28 mouse cellular contexts compared by ENCODE assay signal in genomic region chr9:87376731-87377310, GRCm38 (mm10).
DNase-seq lines count a peak whose midpoint lies in the region; ATAC-seq lines count a peak whose summit lies in the region.
"Had no signal": no experiment of that assay in that cellular context is flagged by ENCODE, and none has a peak within 500 bp of the region (broad histone marks: within the 10 kb centered on the region; RNA-seq: fewer than 3 reads in every experiment).

No protein-coding gene starts in this region.

- peak; percentile 58 for DNase-seq in heart, adult 11 months
- no peak for DNase-seq in heart, postnatal 10 days
- DNase-seq in heart, embryonic 10.5 days (ENCODE audit: low spot score) = no peak
- peak; percentile 39 for DNase-seq in limb, embryonic 10.5 days (ENCODE audit: low spot score)
- no peak for DNase-seq in embryo, embryonic 10 days (ENCODE audit: low spot score)
- DNase-seq in embryo, embryonic 10.5 days (ENCODE audit: low spot score) = no peak
- DNase-seq: adrenal gland, postnatal 10 days; adrenal gland, postnatal 36 days; cerebellum, adult 18-20 months; cerebellum, adult 9-10 months; cerebellum, postnatal 14 days; embryo, embryonic 11 days; gastrocnemius, adult 2 months; gastrocnemius, postnatal 14 days; heart, adult 2 months; heart, postnatal 36 days had no signal

- intact Hi-C loops in heart, postnatal 10 days (cut with DNase I) = no loop called here

- H3K4me1 ChIP-seq in heart, embryonic 14.5 days (ENCODE audit: control insufficient read depth in 2 of 2, insufficient read depth in 2 of 2, low read length in 2 of 2) = peaks cover 4 to 6% of the 10 kb centered on the region in 2 experiments; a peak in 3 of 4 replicates
- peaks cover 10% of the 10 kb centered on the region for H3K4me1 ChIP-seq in heart, embryonic 10.5 days
- peaks cover 57% of the 10 kb centered on the region for H3K4me1 ChIP-seq in limb, embryonic 10.5 days
- peaks cover 30% of the 10 kb centered on the region for H3K4me1 ChIP-seq in limb, embryonic 13.5 days
- H3K4me1 ChIP-seq: forebrain, embryonic 13.5 days had no signal

- H3K36me3 ChIP-seq in heart, embryonic 14.5 days (ENCODE audit: control insufficient read depth, insufficient read depth, low read length) = no peaks in the 10 kb centered on the region
- H3K36me3 ChIP-seq in heart, embryonic 10.5 days = no peaks in the 10 kb centered on the region
- no peaks in the 10 kb centered on the region for H3K36me3 ChIP-seq in limb, embryonic 10.5 days
- no peaks in the 10 kb centered on the region for H3K36me3 ChIP-seq in limb, embryonic 13.5 days
- H3K36me3 ChIP-seq: embryonic facial prominence, embryonic 10.5 days; embryonic facial prominence, embryonic 13.5 days had no signal

- ATAC-seq in heart, embryonic 14.5 days (ENCODE audit: insufficient number of reproducible peaks, insufficient read depth, low FRiP score, low read depth) = no peak
- ATAC-seq in limb, embryonic 13.5 days (ENCODE audit: low FRiP score, low read depth) = 0 out of 2 replicates have a peak, but pooled peaks have one; percentile 12
- ATAC-seq: activated CD4-positive, CD25-positive, alpha-beta regulatory T cell, adult 4 months; forebrain, embryonic 13.5 days; forebrain, embryonic 16.5 days; hindbrain, postnatal 0 days; intestine, postnatal 0 days had no signal

- no peaks in the 10 kb centered on the region for H3K9me3 ChIP-seq in heart, embryonic 14.5 days (ENCODE audit: control insufficient read depth, low read length)
- no peaks in the 10 kb centered on the region for H3K9me3 ChIP-seq in heart, embryonic 10.5 days
- H3K9me3 ChIP-seq in limb, embryonic 10.5 days (replicated peaks) = no peaks in the 10 kb centered on the region
- H3K9me3 ChIP-seq in limb, embryonic 13.5 days = no peaks in the 10 kb centered on the region
- H3K9me3 ChIP-seq: embryonic facial prominence, embryonic 10.5 days; embryonic facial prominence, embryonic 13.5 days; forebrain, embryonic 13.5 days had no signal

- no peaks in the 10 kb centered on the region for H3K27me3 ChIP-seq in heart, embryonic 14.5 days (ENCODE audit: control insufficient read depth, insufficient read depth, low read length)
- 0 out of 2 replicates have a peak, but pooled peaks cover 6% of the 10 kb centered on the region for H3K27me3 ChIP-seq in heart, embryonic 10.5 days (ENCODE audit: insufficient read depth, poor library complexity, severe bottlenecking)
- H3K27me3 ChIP-seq in limb, embryonic 10.5 days (ENCODE audit: low read depth, poor library complexity, severe bottlenecking) = peaks cover 36% of the 10 kb centered on the region
- peaks cover 39% of the 10 kb centered on the region for H3K27me3 ChIP-seq in limb, embryonic 13.5 days
- H3K27me3 ChIP-seq: forebrain, embryonic 13.5 days had no signal

- H3K27ac ChIP-seq in heart, embryonic 14.5 days (replicated peaks in 1 of 2; ENCODE audit: control insufficient read depth in 1 of 2, insufficient read depth in 1 of 2, low read depth in 2 of 2, low read length in 2 of 2) = no peak overlapping the region
- H3K27ac ChIP-seq in heart, embryonic 10.5 days = no peak overlapping the region
- H3K27ac ChIP-seq in limb, embryonic 10.5 days = peak overlapping the region; percentile 11; the same call in 1 of the 2 replicates
- H3K27ac ChIP-seq in limb, embryonic 13.5 days = no peak overlapping the region
- H3K27ac ChIP-seq: embryonic facial prominence, embryonic 10.5 days; embryonic facial prominence, embryonic 13.5 days; forebrain, embryonic 13.5 days; gastrocnemius, adult 2 months; heart, adult 2 months; hindbrain, embryonic 14.5 days; hindbrain, postnatal 0 days had no signal

- no peak overlapping the region for H3K9ac ChIP-seq in heart, embryonic 14.5 days (ENCODE audit: low read length)
- H3K9ac ChIP-seq in limb, embryonic 13.5 days = no peak overlapping the region
- H3K9ac ChIP-seq: embryonic facial prominence, embryonic 13.5 days; forebrain, embryonic 13.5 days; hindbrain, embryonic 14.5 days had no signal

- H3K4me3 ChIP-seq in heart, embryonic 14.5 days (ENCODE audit: control insufficient read depth in 1 of 2, insufficient read depth in 1 of 2, low read depth in 1 of 2, low read length in 2 of 2) = no peak overlapping the region
- H3K4me3 ChIP-seq in heart, embryonic 10.5 days = no peak overlapping the region
- no peak overlapping the region for H3K4me3 ChIP-seq in limb, embryonic 10.5 days
- H3K4me3 ChIP-seq in limb, embryonic 13.5 days = no peak overlapping the region
- H3K4me3 ChIP-seq: embryonic facial prominence, embryonic 10.5 days; embryonic facial prominence, embryonic 13.5 days; erythroblast, embryonic 14.5 days; forebrain, embryonic 13.5 days; gastrocnemius, adult 2 months; heart, adult 2 months had no signal

- H3K4me2 ChIP-seq in heart, embryonic 14.5 days (ENCODE audit: low read length) = peak overlapping the region; percentile 18; the same call in 1 of the 2 replicates
- H3K4me2 ChIP-seq in limb, embryonic 13.5 days (replicated peaks) = peak overlapping the region; percentile 11; the same call in 1 of the 2 replicates
- H3K4me2 ChIP-seq: embryonic facial prominence, embryonic 13.5 days; forebrain, embryonic 13.5 days; heart, embryonic 11.5 days; hindbrain, embryonic 14.5 days had no signal

- WGBS in heart, embryonic 14.5 days = 26% methylated on average over 10 of the region's 10 CpGs
- WGBS in heart, embryonic 10.5 days = 46% methylated on average over 10 of the region's 10 CpGs
- 51% methylated on average over 10 of the region's 10 CpGs for WGBS in limb, embryonic 10.5 days
- 17% methylated on average over 10 of the region's 10 CpGs for WGBS in limb, embryonic 13.5 days

Comparison
In these comparisons a context has a peak if more than half of its experiments do, and no peak if none do; other contexts are left out.
1. DNase-seq: peak in heart, adult 11 months (single experiment) and limb, embryonic 10.5 days (single experiment); none in heart, postnatal 10 days (0 of 2), heart, embryonic 10.5 days (single experiment), embryo, embryonic 10 days (single experiment) and embryo, embryonic 10.5 days (single experiment).